Mouse (Mus musculus): ENCODE results near the gene A630073D07Rik. TPM values are rescaled to one million over a fixed set of nuclear protein-coding genes. Genes with fewer than 3 reads are reported as not detected.
"Not testable (repeated sequence)": the region's sequence is repeated elsewhere in the genome, so short reads cannot be mapped to it uniquely, and the experiment has no call there.

A630073D07Rik gene
- not detected in 2 replicates for polyA plus RNA-seq (2016; fragmentation: Nextera tagmentation; extraction: Ambion mirVana)

- Histone ChIP-seq H3K4me2 (replicated peaks) (no peak within 1 kb of the TSS), H3K4me3 (no peak within 1 kb of the TSS), H3K9me3 (no peaks in the 10 kb centered on the region), H3K4me1 (no peaks in the 10 kb centered on the region), H3K27ac (no peak within 1 kb of the TSS), H3K27me3 (replicated peaks) (no peaks in the 10 kb centered on the region), H3K9ac (no peak within 1 kb of the TSS), H3K36me3 (no peaks in the 10 kb centered on the region)
- no peak for ATAC-seq (ENCODE audit: low FRiP score, low read depth)
- WGBS: 89% methylated on average over 1 of the region's 1 CpGs
Measured at GRCm38 (mm10) chr6:132651426-132651825, at the start of gene A630073D07Rik. A630073D07Rik (minus strand) TSS chr6:132651526.

- no peak within 1 kb of the TSS for H3K4me3 ChIP-seq
- no peak within 1 kb of the TSS for H3K27ac ChIP-seq
- no peak for ATAC-seq (ENCODE audit: low FRiP score, low read depth)
- no peak within 1 kb of the TSS for H3K4me2 ChIP-seq (replicated peaks)
- H3K4me1 ChIP-seq: no peaks in the 10 kb centered on the region
- no peak within 1 kb of the TSS for H3K9ac ChIP-seq
- H3K9me3 ChIP-seq: no peaks in the 10 kb centered on the region
- no peaks in the 10 kb centered on the region for H3K36me3 ChIP-seq
- H3K27me3 ChIP-seq (replicated peaks): no peaks in the 10 kb centered on the region
- WGBS: 70% methylated on average over 1 of the region's 1 CpGs
Measured at GRCm38 (mm10) chr6:132700907-132701306, 49.6 kb upstream of the A630073D07Rik start, which contains the start of gene Tas2r121. Tas2r121 (minus strand) TSS chr6:132701007.

- 85% methylated on average over 7 of the region's 7 CpGs for WGBS
- not testable (repeated sequence) for H3K9me3 ChIP-seq; ATAC-seq (ENCODE audit: low FRiP score, low read depth); H3K36me3 ChIP-seq; H3K9ac ChIP-seq; H3K27me3 ChIP-seq (replicated peaks); H3K27ac ChIP-seq; H3K4me3 ChIP-seq; H3K4me1 ChIP-seq; H3K4me2 ChIP-seq (replicated peaks)
Measured at GRCm38 (mm10) chr6:132691596-132691995, 40.3 kb upstream of the A630073D07Rik start.

- Histone ChIP-seq H3K36me3 (no peaks in the 10 kb centered on the region), H3K9ac (no peak within 1 kb of the TSS), H3K4me1 (no peaks in the 10 kb centered on the region), H3K4me2 (replicated peaks) (no peak within 1 kb of the TSS), H3K27me3 (replicated peaks) (no peaks in the 10 kb centered on the region), H3K27ac (no peak within 1 kb of the TSS), H3K9me3 (no peaks in the 10 kb centered on the region), H3K4me3 (no peak within 1 kb of the TSS)
- no peak for ATAC-seq (ENCODE audit: low FRiP score, low read depth)
Measured at GRCm38 (mm10) chr6:132656653-132657052, 5.3 kb upstream of the A630073D07Rik start, which contains the start of gene Tas2r120. Tas2r120 (plus strand) TSS chr6:132656953.

GRCm38 (mm10) chr6:132649399-132649798 lies 1.9 kb downstream of the A630073D07Rik start:
- Histone ChIP-seq H3K27ac (no peak overlapping the region), H3K9ac (no peak overlapping the region), H3K27me3 (replicated peaks) (no peaks in the 10 kb centered on the region), H3K36me3 (no peaks in the 10 kb centered on the region), H3K4me2 (replicated peaks) (no peak overlapping the region), H3K9me3 (no peaks in the 10 kb centered on the region), H3K4me1 (no peaks in the 10 kb centered on the region), H3K4me3 (no peak overlapping the region)
- no peak for ATAC-seq (ENCODE audit: low FRiP score, low read depth)

- H3K36me3 ChIP-seq; H3K4me3 ChIP-seq; ATAC-seq (ENCODE audit: low FRiP score, low read depth); H3K9me3 ChIP-seq; H3K4me1 ChIP-seq; H3K27me3 ChIP-seq (replicated peaks); H3K27ac ChIP-seq; H3K4me2 ChIP-seq (replicated peaks); H3K9ac ChIP-seq: not testable (repeated sequence)
- WGBS: 77% methylated on average over 2 of the region's 2 CpGs
Measured at GRCm38 (mm10) chr6:132595613-132596012, 55.7 kb downstream of the A630073D07Rik start, which contains the start of gene Prp2. Prp2 (plus strand) TSS chr6:132595913.

Other genes starting within 250 kb of the A630073D07Rik start
- gene Prh1, start 81.7 kb downstream of the A630073D07Rik start, polyA plus RNA-seq (2016; fragmentation: Nextera tagmentation; extraction: Ambion mirVana): not detected in 2 replicates
- not detected in 2 replicates for gene Prp2, start 55.6 kb downstream of the A630073D07Rik start, polyA plus RNA-seq (2016; fragmentation: Nextera tagmentation; extraction: Ambion mirVana)
- gene Tas2r120, start 5.4 kb upstream of the A630073D07Rik start, polyA plus RNA-seq (2016; fragmentation: Nextera tagmentation; extraction: Ambion mirVana): not detected in 2 replicates
- not detected in 2 replicates for gene Tas2r121, start 49.5 kb upstream of the A630073D07Rik start, polyA plus RNA-seq (2016; fragmentation: Nextera tagmentation; extraction: Ambion mirVana)
- not detected in 2 replicates for gene Tas2r122, start 60.4 kb upstream of the A630073D07Rik start, polyA plus RNA-seq (2016; fragmentation: Nextera tagmentation; extraction: Ambion mirVana)
- gene Tas2r115, start 86.5 kb upstream of the A630073D07Rik start, polyA plus RNA-seq (2016; fragmentation: Nextera tagmentation; extraction: Ambion mirVana): not detected in 2 replicates
- gene Tas2r124, start 103.2 kb upstream of the A630073D07Rik start, polyA plus RNA-seq (2016; fragmentation: Nextera tagmentation; extraction: Ambion mirVana): not detected in 2 replicates
- gene Tas2r102, start 110.6 kb upstream of the A630073D07Rik start, polyA plus RNA-seq (2016; fragmentation: Nextera tagmentation; extraction: Ambion mirVana): not detected in 2 replicates
- gene Tas2r136, start 126.6 kb upstream of the A630073D07Rik start, polyA plus RNA-seq (2016; fragmentation: Nextera tagmentation; extraction: Ambion mirVana): not detected in 2 replicates
- not detected in 2 replicates for gene Tas2r117, start 151.3 kb upstream of the A630073D07Rik start, polyA plus RNA-seq (2016; fragmentation: Nextera tagmentation; extraction: Ambion mirVana)
- gene Tas2r123, start 195.6 kb upstream of the A630073D07Rik start, polyA plus RNA-seq (2016; fragmentation: Nextera tagmentation; extraction: Ambion mirVana): not detected in 2 replicates
- not detected in 2 replicates for gene Tas2r116, start 203.9 kb upstream of the A630073D07Rik start, polyA plus RNA-seq (2016; fragmentation: Nextera tagmentation; extraction: Ambion mirVana)
- not detected in 2 replicates for gene Tas2r110, start 216.5 kb upstream of the A630073D07Rik start, polyA plus RNA-seq (2016; fragmentation: Nextera tagmentation; extraction: Ambion mirVana)
- gene Tas2r113, start 241.5 kb upstream of the A630073D07Rik start, polyA plus RNA-seq (2016; fragmentation: Nextera tagmentation; extraction: Ambion mirVana): not detected in 2 replicates